Mouse (Mus musculus) ZHBTc4 (cell line): ENCODE measurements around the gene Aif1.

Experiments
- DNase-seq: peaks from one replicate; pipeline ENCODE4 v3.0.0-alpha.2; 2011; ENCODE audit warnings: low read depth, low spot score

The Aif1 gene

DNA sequence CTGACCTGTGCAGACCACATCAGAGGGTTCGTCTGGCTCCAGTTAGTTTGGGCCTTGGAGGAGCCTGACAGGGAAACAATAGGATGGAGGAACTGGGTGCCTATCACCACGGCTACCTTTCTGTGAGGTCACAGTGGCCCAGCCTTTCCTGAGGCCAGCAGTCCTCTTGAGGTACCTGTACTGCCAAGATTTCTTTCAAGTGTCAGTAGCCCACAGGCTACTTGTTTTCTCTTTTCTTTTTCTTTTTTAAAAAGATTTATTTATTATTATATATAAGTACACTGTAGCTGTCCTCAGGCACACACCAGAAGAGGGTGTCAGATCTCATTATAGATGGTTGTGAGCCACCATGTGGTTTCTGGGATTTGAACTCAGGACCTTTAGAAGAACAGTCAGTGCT lies at the start of gene Aif1:
Aif1 (minus strand) TSS at position 101 of the 400 bp plus-strand sequence.
- DNase-seq: no peak

DNA sequence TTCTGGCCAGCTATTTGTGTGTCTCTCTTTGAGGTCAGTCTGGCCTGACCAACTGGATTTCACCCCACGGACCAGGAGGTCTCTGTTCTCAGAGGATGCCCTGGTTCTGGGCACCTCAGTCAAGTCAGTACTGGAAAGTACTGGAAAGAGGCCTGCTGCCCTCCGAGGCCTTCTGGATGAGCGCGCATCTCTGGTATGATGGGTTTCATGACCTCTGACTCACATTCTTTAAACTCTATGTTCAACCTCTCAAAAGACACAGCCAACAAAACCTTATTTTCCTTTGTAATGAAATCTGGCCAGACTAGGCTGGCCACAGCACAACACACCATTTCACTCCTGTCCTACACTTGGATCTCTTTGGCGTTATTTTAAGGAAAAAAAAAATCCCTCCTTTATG lies 49.6 kb upstream of the Aif1 start:
- no peak for DNase-seq

DNA sequence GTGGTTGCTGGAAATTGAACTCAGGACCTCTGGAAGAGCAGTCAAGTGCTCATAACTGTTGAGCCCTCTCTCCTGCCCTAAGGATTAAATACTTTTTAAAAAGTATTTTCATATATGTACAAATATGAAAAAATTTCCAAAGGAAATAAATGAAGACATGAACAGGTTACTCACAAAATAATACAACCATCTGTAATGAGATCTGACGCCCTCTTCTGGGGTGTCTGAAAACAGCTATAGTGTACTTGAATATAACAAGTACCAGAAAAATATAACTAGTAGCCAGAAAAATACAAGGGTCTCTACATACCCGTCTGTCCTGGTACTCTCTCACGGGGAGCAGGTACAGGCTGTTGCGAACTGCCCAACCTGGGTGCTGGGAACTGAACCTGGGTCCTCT lies 48.8 kb upstream of the Aif1 start:
- no peak for DNase-seq

DNA sequence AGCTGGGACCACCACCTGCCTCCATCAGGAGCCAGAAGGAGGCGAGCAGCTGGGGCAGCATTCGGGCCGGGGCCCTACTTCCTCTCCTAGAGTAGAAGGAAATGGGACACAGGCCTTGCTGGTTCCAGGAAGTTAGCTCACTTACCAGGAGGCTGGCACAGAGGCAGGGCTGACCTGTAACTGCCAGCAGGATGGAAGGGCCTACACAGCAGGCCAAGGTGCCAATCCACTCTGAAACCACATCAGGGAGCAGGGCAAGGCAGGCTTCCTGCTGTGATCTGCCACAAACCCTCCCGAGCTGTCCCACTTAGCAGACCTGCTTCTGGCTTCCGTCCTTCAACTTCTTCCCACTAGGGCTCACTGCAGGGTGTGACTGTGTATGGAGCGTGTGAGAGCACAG lies 46.4 kb upstream of the Aif1 start:
- no peak for DNase-seq

DNA sequence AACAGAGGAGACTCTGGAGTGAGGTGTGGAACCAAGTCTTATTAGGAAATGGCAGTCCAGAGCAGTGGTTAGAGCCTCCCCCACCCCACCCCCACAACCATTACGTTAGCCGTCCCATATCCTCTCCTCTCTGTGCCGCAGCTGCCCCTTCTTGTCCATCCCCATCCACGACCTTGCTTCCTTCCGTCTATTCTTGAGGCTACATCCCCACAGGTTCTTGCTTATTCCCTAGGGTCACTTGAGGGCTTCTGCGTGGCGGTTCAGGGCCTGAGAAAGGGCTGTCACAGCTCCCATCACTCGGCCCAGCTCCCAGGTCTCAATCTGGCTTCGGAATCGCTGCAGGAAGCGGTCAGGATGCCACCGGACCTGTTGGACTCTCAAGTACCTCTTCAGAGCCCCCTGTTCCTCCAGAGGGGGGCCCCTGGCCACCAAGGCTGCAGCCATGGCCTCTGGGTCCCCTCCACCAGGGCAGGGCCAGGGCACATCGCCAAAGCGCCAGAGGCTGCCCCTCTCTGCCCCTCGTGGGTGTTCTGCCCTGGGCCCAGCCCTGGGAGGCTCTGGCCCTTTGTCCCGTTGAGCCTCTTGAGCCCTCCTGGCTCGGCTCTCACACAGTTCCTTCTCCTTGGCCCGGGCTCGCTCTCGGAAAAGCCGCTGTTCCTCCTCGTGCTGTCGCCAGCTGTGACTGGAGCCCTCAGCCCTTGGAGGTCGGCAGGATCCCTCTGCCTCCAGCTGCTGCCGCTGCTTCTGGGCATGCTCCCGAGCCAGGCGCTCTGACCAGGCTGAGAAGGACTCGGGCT lies 44.5 kb upstream of the Aif1 start, which contains the start of gene Gm16181:
Gm16181 (plus strand) TSS at position 679 of the 797 bp plus-strand sequence.
- peak; percentile 44 for DNase-seq

DNA sequence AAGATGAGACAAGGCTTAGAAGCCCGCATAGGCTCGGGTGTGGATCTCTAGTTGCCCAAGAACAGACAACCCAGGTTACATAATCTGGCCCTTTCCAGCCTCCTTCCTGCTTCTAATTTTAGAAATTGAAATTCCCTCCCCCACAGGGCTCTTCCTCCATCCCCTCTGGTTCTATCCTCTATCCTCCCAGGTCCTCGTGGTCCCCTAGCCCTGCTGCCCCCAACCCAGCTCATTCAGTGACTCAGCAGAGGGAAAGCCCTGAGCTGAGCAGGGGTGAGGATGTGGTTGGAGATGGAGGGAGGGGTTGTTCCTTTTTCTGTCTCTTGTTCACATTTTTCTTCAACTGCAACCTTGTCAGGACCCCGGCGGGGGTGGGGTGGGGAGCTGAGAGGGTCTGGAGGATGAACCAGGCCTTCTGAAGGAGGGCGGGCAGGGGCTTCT lies 43.8 kb upstream of the Aif1 start:
- no peak for DNase-seq

DNA sequence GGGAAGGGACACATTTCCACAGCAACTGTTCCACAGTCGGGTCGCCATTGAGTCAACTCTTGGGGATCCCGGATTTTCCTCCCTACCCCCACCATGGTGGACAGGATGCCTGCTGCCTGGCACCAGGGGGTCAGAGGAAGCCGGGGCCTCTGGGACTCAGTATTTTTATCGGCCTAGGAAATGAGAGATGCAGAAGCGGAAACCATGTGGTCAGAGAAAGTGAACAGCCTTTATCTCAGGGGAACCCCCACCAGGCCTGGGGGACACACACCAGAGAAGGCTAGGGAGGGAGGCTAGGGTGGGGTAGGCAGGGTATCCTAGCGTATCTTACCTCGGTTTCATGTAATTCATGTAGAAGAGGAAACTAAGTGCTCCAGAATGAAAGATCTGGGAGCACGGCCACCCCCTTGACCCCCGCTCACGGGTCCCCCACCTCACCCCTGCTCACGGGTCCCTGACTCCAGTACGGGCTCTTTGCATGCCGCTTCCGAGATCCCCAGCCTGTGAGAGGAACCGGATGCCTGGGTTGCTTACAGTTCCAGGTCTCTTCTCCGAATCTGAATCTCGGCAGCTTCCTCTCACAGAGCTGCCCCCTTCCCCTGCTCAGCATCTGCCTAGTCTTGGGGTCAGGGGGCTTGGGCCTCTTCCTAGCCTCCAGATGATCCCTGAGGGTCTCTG lies 42.8 kb upstream of the Aif1 start:
- DNase-seq: no peak

DNA sequence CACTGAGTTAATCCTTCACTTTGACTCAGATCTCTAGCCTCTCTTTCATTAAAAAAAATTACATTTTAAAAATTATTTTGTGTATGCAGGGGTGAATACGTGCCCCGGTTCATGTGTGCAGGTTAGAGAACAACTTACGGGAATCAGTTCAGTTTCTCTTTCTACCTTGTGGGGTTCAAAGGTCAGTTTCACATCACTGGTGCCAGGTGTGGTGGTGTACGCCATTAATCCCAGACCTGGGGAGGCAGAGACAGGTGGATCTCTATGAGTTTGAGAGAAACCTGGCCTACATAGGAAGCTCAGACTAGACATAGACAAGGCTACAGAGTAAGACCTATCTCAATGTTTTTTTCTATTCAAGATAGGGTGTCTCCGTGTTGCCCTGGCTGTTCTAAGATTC lies 37.2 kb upstream of the Aif1 start:
- no peak for DNase-seq

DNA sequence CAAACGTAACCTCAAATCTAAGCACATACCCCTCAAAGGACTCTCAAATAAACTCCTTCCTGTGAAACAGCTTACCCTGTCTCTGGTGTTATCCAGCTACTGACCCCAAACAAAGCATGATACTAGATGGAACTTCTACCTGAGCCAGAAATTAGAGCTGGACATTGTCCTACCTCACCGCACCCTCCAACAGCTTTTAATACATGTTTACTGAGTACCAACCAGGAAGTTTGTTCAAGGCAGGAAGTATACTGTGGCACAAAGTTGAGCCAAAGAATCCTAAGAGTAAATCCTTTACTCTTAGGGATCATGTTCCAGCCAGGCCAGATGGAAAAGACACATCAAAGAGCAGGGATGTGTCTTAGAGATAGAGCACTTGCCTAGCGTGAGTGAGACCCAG lies 34.7 kb upstream of the Aif1 start:
- no peak for DNase-seq

DNA sequence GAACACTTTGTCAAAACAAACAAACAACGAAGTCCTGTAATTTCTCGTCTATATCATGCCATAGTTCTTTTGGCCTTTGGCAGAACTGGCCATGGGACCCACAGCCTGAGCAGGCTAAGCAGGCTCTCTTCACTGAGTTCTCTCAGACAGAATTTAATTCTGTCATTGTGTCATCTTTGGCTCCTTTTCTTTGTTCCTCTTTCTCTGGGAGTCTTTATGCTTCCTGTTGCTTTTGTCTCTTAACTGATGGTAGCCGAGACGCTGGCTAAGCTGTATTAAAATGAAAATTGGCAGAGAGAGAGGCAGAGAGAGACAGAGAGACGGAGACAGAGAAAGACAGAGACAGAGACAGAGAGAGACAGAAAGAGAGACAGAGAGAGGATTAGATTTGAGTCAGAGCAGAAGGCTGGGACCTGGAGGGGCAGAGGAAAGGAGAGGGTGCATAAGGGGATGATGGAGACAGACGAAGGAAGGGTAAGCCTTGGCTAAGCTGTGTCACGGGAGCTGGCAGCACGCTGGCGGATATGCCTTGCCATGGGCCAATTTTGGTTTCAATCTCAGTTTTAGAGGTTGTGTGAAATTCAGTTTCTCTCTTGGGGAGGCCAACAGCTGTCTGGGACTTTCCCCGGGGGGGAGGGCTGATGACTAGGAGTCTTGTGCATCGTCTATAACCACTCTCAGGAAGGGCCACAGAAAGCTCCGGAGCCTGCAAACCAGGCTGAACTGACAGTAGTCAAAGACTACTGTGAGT lies 34.1 kb upstream of the Aif1 start:
- DNase-seq: no peak

DNA sequence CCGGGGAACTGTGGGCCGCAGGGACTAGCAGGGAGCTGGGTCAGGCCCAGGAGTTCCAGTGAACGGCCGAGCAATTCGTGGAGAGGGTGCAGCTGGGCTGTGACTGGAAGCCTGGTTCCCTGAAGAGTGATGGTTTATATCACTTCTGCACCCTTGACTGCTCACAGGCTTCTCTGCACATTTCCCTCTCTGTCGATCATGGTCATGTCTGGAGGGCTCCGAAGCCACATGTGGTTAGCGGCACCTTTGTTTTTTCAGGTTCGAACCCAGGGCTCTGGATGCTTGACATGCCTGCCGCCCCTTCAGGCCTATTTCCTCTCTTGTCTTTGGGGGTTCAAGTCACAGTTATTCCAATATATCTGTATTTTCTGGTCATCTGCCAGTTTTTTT lies 29.5 kb upstream of the Aif1 start:
- no peak for DNase-seq

DNA sequence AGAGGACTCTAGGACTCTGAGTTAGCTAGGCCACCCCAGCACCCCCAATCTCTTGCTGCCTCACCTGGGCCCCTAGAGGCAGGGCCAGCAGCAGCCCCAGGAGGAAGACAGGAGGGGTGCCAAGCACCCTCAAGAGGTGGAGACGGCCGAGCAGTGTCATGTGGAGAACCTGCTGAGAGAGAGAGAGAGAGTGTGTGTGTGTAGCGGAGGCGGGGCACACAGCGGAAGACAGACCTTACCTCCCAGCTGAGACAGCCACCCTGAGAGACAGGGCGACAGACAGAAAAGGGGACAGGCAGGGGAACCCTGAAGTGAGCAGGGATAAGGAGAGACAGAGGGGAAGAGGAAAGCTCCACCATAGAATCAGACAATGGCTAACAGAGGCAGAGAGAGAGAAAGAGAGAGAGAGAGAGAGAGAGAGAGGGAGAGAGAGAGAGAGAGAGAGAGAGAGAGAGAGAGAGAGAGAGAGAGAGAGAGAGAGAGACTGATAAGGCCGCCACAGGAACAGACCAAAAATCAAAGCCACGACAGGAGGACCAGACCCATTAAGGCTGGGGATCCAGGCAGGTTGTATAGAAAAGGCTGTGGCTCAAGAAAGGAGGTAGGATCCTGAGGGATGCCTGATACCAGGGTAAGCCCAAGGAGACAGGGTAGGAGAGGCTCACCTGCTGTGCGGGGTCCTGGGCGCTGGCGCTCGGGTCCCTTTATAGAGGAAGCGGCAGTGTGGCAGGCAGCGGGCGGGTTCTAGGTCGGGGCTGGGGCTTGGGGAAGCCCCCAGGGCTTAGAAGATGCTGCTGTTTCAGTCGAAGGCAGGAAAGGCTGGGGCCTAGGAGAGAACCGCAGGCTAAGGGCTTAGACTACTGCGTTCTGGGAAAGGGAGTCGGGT lies 28.9 kb upstream of the Aif1 start, which contains the start of gene Lta:
Lta (minus strand) TSS at position 858 of the 886 bp plus-strand sequence.
- DNase-seq: peak; percentile 46

DNA sequence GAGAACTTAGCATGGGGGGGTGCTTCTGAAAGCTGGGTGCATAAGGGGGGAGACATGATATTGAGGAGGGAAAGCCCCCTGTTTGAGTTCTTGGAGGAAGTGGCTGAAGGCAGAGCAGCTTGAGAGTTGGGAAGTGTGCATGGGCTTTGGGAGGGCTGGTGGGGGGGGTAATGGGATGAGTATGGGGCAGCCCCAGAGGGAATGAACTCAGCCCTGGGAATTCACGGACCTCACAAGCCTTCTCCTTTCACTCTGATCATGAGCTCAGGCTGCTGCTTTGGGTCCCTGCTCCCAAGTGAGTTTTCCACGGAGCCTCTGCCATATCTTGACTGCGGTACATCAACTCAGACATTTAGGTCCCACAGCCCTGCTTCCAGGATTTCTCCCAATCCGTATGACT lies 26.6 kb upstream of the Aif1 start:
- DNase-seq: no peak

DNA sequence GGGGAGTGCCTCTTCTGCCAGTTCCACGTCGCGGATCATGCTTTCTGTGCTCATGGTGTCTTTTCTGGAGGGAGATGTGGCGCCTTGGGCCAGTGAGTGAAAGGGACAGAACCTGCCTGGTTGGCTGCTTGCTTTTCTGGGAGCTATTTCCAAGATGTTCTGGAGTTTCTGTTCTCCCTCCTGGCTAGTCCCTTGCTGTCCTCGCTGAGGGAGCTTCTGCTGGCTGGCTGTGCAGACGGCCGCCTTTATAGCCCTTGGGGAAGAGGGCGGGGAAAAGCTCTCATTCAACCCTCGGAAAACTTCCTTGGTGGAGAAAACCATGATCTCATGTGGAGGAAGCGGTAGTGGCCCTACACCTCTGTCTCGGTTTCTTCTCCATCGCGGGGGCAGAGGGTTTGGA lies 25.9 kb upstream of the Aif1 start, which contains the start of gene Tnf:
Tnf (minus strand) TSS at position 221 of the 400 bp plus-strand sequence.
- DNase-seq: no peak

DNA sequence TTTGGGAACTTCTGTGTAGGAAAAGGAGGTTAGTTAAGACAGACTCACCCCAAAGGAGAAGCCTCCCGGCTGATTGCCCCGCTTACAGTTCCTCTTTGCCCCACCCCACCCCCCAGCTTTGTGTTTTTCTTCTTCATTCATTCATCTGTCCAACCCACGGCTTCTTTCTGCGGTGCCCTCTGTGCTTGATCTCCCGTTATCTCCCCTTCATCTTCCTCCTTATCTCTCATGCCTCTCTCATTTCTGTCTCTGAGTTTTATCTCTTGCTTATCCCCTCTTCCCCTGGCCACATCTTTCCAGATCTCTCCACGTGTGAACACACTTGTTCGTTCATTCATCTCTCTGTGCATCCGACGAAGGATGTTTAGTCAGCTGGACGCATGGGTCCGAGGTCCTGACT lies 25.3 kb upstream of the Aif1 start:
- no peak for DNase-seq

DNA sequence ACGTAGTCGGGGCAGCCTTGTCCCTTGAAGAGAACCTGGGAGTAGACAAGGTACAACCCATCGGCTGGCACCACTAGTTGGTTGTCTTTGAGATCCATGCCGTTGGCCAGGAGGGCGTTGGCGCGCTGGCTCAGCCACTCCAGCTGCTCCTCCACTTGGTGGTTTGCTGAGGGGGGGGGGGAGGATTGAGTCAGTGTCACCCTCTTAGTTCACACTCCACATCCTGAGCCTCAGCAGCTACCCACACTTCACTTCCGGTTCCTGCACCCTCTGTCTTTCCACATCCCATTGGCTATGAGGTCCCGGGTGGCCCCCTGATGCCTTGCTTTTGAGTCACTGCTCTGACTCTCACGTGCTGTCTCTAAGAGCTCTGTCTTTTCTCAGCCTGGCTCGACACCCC lies 24.5 kb upstream of the Aif1 start:
- DNase-seq: no peak

DNA sequence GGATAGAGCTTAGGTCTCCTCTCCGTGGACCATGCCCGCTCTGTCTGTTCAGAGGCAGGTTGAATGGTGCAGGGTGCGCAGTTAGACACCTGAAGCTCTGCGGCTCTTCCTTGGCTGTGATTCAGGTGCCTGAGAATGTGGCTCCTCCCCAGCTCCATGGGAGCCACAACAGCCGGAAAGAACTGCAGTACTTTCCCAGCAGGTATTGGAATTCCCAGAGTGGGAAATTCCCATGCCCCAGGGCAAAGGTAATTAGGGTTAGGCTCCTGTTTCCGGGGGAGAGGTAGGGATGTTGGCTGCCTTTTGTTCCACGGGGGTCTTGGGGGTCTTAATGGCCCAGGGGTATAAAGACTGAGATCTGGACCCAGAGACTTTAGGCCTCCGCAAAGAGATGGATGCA lies 23.1 kb upstream of the Aif1 start:
- DNase-seq: peak; percentile 52

DNA sequence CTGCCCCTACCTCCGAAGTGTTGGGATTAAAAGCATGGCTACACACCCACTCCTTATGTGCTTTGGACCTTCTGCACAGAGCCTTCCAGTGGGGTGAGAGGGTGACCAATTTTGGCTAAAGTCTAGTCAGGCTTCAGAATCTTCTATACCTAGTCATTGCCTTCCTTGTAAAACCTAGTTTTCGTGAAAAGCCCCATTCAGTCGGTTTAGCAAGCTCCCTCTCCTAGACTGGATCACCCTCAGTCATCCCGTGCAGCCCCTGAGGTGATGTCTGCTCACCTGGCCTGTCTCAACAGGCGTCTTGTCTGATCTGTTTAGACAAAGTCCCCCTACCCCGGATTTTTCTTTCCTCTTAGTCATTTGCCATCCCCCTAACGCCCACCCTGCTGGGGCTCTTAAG lies 22.2 kb upstream of the Aif1 start:
- DNase-seq: no peak

DNA sequence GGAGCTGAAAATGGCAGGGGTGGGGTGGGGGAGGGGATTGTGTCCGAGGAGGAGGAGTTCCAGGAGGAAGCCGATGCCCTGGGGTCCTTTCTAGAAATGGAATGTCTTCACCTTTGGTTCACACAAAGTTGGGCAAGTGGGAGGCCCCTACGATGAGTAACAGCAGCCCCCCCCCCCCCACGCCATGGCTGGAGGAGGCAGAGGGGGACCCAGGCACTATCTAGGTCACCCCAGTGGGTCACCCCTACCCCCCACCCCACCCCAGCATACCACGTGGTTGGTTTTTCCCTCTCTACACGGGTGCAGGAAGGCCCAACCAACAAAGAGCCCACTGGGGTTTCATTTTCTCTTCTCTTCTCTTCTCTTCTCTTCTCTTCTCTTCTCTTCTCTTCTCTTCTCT lies 21.3 kb upstream of the Aif1 start:
- DNase-seq: no peak

DNA sequence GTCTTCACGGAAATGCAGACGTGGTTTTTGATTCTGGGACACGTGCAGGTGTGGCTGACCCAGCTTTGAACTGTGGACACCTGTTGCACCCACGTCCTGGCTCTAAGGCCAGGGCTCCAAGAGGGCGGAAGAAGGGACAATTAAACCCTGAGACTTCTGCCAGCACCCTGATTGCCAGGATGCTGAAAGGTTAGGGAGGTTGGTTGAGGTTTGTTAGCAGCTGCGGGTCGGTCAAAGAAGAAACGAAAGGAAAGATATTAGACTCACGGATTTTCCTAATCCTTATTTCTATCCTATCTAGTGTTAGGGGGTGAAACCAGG lies 20.4 kb upstream of the Aif1 start:
- no peak for DNase-seq

DNA sequence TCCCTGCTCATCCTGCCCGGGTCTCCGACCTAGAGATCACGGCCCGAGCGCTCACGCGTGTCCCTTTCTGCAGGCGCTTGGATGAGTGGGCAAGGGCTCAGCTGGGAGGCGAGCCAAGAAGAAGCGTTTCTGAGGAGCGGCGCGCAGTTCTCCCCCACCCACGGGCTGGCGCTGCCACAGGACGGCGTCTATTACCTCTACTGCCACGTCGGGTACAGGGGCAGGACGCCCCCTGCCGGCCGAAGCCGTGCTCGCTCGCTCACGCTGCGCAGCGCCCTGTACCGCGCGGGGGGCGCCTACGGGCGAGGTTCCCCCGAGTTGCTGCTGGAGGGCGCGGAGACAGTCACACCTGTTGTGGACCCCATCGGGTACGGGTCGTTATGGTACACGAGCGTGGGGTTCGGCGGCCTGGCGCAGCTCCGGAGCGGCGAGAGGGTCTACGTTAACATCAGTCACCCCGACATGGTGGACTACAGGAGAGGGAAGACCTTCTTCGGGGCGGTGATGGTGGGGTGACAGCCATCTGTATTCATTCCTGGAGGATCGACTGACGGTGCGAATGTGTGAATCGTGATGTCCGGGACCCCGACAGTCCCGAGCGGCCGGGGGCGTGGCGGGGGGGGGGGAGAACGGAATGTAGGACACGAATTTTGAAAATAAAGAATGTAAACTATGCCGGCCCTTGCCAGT lies 19.9 kb upstream of the Aif1 start:
- peak; percentile 88 for DNase-seq
